Mouse (Mus musculus): Measurements from ENCODE around the gene Unk.
A peak's percentile ranks its signal among the peaks of the same experiment; 100 is the strongest.
"Not testable (repeated sequence)": the region's sequence is repeated elsewhere in the genome, so short reads cannot be mapped to it uniquely, and the experiment has no call there.

Gene Unk

DNA sequence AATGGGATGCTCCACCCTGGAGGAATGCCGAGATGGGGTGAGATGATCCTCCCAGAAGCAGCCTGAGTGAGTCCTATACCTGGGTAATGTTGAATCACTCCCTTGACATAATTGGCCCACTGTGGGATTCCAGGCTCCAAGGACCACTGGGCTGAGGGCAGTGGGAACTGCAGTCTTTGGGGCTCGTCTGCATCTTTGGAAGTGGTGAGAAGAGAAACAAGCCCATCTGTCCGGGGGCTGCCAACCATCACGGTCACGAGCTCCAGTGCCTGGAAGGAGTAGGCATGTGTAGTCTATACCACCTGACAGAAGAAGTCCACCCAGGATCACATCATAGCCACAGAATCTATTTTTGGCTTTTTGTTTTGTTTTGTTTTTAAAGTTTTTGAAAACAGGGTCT lies 19.2 kb upstream of the Unk start:
- no peak for DNase-seq (ENCODE audit: low read depth, low spot score)

DNA sequence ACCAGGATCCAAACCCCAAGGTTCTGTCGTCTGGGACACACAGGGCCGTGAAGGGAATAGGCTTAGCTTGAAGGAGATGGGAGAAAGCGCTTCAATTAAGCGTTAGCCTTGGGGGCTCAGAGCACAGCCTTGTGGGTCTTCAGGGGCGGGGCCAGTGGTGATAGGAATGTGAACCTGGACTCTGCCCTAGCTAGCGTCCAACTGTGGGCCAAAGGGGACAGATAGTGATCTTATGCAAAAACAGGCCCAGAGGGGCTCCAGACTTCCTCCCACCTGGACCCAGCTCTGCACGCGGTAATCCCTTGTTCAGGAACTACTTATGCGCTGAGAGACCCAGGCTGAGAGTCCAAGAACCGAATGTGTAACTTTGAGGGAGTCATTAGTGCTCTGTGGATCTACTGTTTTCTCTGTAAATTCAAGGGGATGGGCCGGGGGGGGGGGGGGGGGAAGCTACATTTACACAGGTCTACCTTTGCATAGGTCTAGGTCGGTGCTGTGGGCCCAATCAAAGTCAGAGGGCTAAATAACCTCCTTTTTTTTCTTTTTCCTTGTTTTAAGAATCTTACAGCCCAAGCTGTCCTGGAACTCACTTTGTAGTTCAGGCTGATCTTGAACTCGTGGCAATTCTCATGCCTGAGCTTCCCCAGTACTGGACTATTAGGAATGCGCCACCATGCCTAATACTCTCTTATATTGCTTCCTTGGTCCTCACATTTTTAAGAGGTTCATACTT lies 18.4 kb upstream of the Unk start:
- DNase-seq (ENCODE audit: low read depth, low spot score) = no peak

DNA sequence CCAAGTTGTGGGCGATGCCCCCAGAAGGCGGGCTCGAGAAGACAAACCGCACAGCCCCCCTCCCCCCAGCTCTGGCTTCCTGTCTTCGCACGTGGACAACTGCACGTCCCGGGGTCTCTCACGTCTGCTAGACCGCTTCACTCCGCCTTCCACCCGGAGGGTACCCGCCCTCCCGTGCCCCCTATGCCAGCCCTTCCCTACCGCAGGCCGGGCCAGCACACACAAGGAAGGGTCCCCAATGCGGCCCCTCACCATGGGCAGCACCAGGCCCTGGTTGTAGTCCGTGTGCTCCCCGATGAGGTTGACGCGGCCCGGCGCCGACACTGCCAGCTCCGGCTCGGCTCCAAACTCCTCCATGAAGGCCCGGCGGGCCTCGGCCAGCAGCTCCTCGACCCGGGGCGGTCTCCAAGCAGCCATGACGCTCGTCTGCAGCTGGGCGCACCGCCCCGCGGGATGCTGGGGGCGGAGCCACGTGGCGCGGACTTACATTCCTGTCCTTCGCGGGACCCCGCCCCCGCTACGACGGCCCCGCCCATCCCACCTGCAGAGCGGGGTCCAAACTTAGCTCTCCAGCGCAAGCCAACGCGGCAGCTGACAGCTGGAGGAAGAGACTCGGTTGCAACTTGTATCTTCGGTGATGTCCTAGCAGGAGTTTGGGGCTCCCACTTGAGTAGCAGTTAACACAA lies 17.7 kb upstream of the Unk start, which contains the start of gene Galk1:
TSS of gene Galk1 (minus strand) at position 458 of the 686 bp plus-strand sequence.
- peak; percentile 82 for DNase-seq (ENCODE audit: low read depth, low spot score)

DNA sequence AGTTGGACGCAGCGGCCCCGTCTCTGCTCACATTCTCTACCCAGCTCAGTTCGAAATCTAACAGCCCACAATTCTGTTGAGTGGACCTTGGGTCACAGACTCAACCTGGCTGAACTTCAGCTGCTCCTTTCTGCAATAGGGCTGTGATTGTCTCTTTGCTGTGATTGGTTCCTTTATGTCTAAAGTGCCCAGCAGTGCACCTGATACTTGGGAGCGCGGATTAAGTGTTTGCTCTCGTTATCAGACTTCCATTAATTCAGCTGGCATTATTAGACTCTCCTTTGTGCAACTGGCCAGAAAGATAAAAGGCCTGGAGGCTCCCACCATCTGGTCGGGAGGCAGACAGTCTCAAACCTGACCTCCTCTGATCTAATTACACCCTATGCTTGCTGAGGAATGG lies 15.3 kb upstream of the Unk start:
- no peak for DNase-seq (ENCODE audit: low read depth, low spot score)

DNA sequence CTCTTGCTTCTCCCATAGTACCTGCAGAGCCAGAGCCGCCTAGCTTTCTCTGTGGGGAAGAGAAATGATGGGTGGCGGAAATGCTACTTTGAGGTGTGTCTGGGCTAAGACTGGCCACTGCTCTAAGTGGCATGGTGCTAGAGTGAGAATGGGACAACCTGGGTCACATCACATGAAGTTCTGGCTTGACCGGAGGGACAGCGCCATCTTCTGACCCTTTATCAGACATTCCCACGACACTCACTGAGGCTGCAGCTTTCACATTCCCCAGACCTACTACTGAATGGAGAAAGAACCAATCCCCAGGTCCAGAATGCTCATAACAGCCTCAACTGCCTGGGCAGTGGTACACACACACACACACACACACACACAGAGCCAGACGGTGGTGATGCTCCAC lies 12.0 kb upstream of the Unk start:
- no peak for DNase-seq (ENCODE audit: low read depth, low spot score)

- DNase-seq (ENCODE audit: low read depth, low spot score) = not testable (repeated sequence)
Measured at GRCm38 (mm10) chr11:116018867-116019266, 11.3 kb upstream of the Unk start.

DNA sequence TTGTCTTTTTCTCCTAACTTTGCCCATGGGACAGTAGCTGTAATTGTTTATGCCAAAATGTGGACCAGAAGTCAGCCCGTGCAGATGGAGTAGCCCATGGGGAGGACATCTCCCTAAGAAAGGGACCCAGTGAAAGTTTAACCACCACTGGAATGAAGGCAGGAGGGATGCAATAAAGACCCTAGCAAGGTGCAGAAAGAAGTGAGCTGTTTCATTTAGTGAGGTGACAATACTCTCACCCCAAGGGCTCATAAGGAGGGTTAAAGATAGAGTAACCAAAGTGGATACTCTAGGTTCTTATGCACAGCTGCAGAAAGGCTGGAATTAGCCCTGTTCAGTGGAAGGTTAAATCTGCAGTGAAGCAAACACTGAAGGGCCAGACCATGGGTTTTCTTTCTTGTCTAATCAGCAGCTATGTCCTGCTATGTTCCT lies 10.7 kb upstream of the Unk start:
- DNase-seq (ENCODE audit: low read depth, low spot score) = no peak

DNA sequence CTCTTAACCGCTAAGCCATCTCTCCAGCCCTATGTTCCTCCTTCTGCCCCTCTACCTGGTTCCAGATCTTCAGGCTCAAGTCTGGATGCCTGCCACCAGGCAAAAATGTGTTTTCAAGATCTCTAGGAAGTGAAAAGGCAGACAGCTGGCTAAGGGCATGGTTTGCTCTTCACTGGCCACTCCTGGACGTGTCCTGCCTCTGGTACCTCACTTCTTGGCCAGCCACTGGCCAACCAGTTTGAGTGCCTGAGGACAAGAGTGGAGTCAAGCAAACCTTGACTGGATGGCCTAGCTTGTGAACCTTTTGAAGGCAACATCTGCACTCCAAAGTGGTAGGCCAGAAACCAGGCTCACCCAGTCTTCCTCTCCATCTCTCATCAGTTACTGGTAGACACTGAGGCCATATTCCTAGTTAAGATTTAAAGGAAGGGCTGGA lies 10.1 kb upstream of the Unk start:
- no peak for DNase-seq (ENCODE audit: low read depth, low spot score)

- DNase-seq (ENCODE audit: low read depth, low spot score) = no peak
Measured at GRCm38 (mm10) chr11:116020519-116020922, 9.6 kb upstream of the Unk start.

DNA sequence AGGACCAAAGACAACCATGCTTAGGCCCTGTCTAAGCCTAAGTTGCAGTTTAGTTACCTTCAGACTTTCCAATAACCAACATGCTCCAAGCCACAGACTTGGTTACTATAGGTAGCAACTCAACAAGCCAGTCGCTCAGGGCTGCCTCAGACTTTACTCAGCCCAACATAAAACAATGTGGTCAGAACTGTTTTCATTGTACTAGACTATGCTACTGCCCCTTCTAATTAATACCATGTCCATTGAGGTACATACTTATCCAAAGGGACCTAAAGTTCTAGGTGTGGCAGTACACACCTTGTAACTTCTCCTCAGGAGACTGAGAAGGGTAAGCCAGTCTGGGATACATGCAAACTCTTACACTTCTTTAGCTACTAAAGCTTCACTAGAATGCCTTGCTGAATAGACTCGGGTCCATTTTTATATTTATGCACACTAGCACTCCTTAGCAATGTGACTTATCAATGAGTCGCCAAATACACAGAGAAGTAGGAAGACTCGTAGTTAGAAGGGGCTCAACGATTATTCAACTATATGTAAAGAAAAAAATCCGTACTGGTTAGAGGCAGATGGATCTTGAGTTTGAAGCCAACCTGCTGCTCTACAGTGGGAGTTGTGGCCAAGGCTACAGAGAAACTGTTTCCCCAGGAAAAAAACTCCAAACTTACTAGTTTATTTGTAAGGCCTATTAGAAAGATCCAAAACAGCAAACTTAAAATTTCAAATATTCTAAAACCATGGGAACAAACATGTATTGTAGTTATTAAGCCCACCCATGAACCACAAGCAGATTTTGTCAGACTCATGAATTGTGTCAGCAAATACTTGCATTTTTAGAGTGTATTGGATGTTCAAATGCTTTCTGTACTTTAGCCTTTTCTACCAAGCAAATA lies 8.5 kb upstream of the Unk start:
- DNase-seq (ENCODE audit: low read depth, low spot score) = no peak

- DNase-seq (ENCODE audit: low read depth, low spot score) = no peak
Measured at GRCm38 (mm10) chr11:116022256-116022780, 7.8 kb upstream of the Unk start.

GRCm38 (mm10) chr11:116023074-116023770 lies 6.9 kb upstream of the Unk start:
- DNase-seq (ENCODE audit: low read depth, low spot score) = not testable (repeated sequence)

DNA sequence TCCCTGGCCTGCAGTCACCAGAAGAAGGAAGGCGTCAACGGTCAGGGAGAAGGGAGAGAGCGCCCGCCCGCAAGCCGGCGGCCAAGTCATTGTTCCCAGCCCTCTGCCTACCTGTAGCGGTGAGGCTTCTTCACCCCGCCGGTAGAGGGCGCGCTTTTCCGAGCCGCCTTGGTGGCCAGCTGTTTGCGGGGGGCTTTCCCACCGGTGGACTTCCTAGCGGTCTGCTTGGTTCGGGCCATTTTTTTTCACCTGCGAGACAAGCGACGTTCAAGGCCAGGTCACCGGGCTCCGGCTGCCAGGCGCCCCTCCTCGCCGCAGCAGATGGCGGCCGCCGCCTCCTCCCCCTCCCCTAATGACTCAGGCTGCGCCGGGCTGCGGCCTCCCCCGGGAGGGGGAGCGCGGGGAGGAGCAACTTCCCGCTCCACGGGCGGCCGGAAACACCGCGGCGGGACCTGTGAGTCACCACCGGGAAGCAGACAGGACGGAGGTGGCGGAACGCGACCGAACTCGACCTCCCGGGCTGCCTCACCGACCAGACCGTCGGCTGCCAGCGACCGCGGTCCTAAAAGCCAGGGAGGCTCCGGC lies 6.3 kb upstream of the Unk start:
- peak; percentile 78 for DNase-seq (ENCODE audit: low read depth, low spot score)

DNA sequence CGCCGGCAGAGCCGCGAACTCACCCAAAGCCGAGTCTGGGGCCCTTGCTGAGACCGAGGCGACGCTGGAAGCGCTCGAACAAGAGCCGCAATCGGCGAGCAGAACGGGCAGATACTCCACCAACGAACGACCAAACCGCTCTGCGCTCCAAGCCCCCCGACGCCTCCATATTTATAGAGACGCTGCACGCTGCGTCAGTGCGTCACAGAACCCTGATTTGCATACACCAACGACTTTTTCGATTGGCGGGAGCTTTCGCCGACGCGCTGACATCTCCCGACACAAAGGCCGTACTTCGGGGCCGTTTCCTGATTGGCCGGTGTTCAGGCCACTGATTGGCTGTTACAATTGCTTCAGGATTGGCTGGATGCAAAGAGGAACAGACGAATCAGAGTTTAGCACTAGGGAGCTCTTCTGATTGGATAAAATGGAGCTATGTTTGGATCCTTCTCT lies 5.7 kb upstream of the Unk start:
- peak; percentile 100 for DNase-seq (ENCODE audit: low read depth, low spot score)

DNA sequence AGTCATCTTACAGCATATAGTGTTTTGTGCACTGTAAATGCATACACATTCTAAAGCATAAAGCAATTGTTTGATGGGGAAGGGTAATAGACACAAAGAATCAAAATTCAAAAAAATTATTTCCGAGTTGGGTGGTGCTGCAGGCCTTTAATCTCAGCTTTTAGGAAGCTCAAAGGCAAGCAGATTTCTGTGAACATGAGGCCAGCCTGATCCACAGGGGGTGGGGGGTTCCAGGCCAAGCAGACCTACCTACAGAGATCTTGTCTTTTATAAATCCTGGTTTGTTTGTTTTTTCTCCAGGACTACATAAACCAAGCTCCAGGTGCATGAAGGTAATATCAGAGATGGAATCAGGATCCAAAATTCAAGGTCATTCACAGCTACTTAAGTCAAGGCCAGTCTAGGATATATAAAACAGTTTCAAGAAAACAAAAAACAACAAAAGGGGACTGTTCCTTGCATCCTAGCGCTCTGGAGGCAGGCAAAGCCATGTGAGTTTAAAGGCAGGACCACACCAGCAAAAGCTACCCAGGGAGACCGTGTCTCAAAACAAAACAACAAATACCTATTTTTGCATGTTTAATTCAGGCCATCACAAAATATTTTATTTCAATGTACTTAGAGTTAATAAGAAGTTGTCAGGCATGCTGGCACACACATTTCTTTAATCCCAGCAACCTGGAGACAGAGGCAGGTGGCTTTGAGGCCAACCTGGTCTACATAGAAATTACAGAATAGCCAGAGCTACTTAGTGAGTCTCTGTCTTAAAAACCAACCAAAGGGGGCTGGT lies 4.9 kb upstream of the Unk start:
- no peak for DNase-seq (ENCODE audit: low read depth, low spot score)

DNA sequence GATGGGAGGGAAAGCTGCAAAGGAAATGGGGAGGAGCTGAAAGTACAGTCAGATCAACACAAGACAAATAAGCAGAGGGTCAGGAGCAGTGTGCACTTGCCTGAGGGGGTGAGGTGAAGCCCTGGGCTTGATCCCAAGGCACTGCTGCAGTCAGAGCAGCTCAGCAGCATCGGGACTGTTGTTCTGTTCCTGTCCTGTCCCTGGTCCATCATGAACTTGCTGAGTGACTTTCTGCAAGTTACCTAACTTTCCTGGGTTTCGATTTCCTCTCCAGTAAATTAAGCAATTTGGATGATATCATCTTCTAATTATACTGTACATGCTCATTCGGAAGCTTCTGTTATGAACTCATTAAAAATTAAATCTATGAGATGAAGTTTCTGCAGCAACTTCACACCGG lies 2.4 kb upstream of the Unk start, which contains the start of gene H3f3b:
TSS of gene H3f3b (minus strand) at position 207 of the 400 bp plus-strand sequence.
- DNase-seq (ENCODE audit: low read depth, low spot score) = no peak

- DNase-seq (ENCODE audit: low read depth, low spot score) = no peak
Measured at GRCm38 (mm10) chr11:116028177-116028865, 1.8 kb upstream of the Unk start.

DNA sequence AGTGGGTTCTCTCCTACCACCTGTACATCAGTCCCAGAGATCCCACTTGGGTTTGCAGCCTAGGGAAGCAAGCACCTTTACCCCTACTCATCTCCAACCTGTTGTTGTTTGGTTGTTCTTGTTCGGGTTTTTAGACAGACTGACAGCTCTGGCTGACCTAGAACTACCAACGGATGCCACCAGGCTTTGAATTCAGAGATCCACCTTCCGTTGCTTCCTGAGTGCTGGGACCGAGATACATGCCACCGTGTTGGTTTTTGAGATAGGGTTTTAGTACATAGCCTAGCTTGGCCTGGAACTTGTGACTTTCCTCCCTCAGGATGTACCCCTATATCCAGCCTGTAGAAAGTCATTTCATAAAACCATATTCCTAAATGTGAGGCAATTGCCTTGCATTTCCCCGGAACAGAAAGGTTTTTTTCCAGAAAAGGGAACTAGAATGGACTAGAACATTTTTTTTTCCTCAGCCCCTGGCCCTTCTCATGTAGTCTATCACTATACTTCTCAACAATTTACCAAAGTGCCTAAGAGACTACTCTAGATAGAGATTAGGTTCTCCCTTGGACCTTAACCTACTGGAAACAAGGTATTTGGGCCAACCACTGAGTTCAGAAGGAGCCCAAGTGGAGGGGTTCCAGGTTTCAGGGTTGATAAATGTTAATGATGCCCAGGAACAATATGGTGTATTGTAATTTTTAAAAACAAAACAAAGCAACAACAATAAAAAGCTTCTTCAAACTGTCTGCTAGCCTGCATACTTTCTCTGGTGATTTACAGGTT lies 846 bp upstream of the Unk start:
- no peak for DNase-seq (ENCODE audit: low read depth, low spot score)
